Comparison of ENCODE assay signal across 16 mouse cellular contexts in genomic region chr16:10764323-10764722, GRCm38 (mm10). TPM values are rescaled to one million over a fixed set of nuclear protein-coding genes. Genes with fewer than 3 reads are reported as not detected.
"Had no signal": no experiment of that assay in that cellular context is flagged by ENCODE, and none has a peak within 500 bp of the region (broad histone marks: within the 10 kb centered on the region; RNA-seq: fewer than 3 reads in every experiment).

No protein-coding gene starts in this region.

- H3K4me1 ChIP-seq: midbrain, embryonic 15.5 days had no signal

- H3K9ac ChIP-seq: kidney, embryonic 15.5 days; liver, embryonic 15.5 days; midbrain, embryonic 15.5 days; neural tube, embryonic 12.5 days had no signal

- H3K36me3 ChIP-seq: kidney, embryonic 15.5 days; limb, embryonic 10.5 days; liver, embryonic 15.5 days; midbrain, embryonic 15.5 days; neural tube, embryonic 12.5 days had no signal

- ATAC-seq: hindbrain, embryonic 16.5 days; inflammation-experienced regulatory T-cells, adult 6 months; midbrain, embryonic 15.5 days had no signal

- H3K4me3 ChIP-seq: kidney, embryonic 15.5 days; left cerebral cortex, adult 2 months; limb, embryonic 10.5 days; liver, embryonic 15.5 days; megakaryocyte, embryonic 14.5 days; midbrain, embryonic 15.5 days; neural tube, embryonic 12.5 days had no signal

- DNase-seq: thymus, adult 18-20 months; thymus, postnatal 14 days had no signal

- H3K27ac ChIP-seq: kidney, embryonic 15.5 days; left cerebral cortex, adult 2 months; limb, embryonic 10.5 days; liver, embryonic 15.5 days; macrophage; midbrain, embryonic 15.5 days; neural tube, embryonic 12.5 days had no signal

- H3K9me3 ChIP-seq: kidney, embryonic 15.5 days; limb, embryonic 10.5 days; liver, embryonic 15.5 days; megakaryocyte, embryonic 14.5 days; midbrain, embryonic 15.5 days; neural tube, embryonic 12.5 days had no signal

- H3K27me3 ChIP-seq: kidney, embryonic 15.5 days; midbrain, embryonic 15.5 days; neural tube, embryonic 12.5 days had no signal

- H3K4me2 ChIP-seq: kidney, embryonic 15.5 days; liver, embryonic 11.5 days; liver, embryonic 15.5 days; midbrain, embryonic 11.5 days; midbrain, embryonic 15.5 days; neural tube, embryonic 12.5 days had no signal

RNA-seq across cellular contexts. Expression of gene Tnp2, which starts 24.1 kb away (rescaled TPM):
- polyA plus RNA-seq: kidney, embryonic 15.5 days; limb, embryonic 10.5 days; limb, embryonic 14.5 days; liver, embryonic 11.5 days; liver, embryonic 15.5 days; macrophage; midbrain, embryonic 11.5 days; midbrain, embryonic 15.5 days; neural tube, embryonic 12.5 days; stomach, embryonic 14.5 days had no signal

RNA-seq across cellular contexts. Expression of gene Prm3, which starts 26.4 kb away (rescaled TPM):
- polyA plus RNA-seq: hindbrain, embryonic 16.5 days; inflammation-experienced regulatory T-cells, adult 6 months; kidney, embryonic 15.5 days; limb, embryonic 10.5 days; limb, embryonic 14.5 days; liver, embryonic 11.5 days; liver, embryonic 15.5 days; macrophage; midbrain, embryonic 11.5 days; midbrain, embryonic 15.5 days; neural tube, embryonic 12.5 days; stomach, embryonic 14.5 days had no signal

RNA-seq across cellular contexts. Expression of gene Prm2, which starts 31.6 kb away (rescaled TPM):
- polyA plus RNA-seq: hindbrain, embryonic 16.5 days; inflammation-experienced regulatory T-cells, adult 6 months; kidney, embryonic 15.5 days; limb, embryonic 10.5 days; limb, embryonic 14.5 days; liver, embryonic 11.5 days; liver, embryonic 15.5 days; macrophage; midbrain, embryonic 11.5 days; midbrain, embryonic 15.5 days; neural tube, embryonic 12.5 days; stomach, embryonic 14.5 days had no signal

RNA-seq across cellular contexts. Expression of gene Prm1, which starts 41.3 kb away (rescaled TPM):
- polyA plus RNA-seq: hindbrain, embryonic 16.5 days; limb, embryonic 10.5 days; limb, embryonic 14.5 days; liver, embryonic 11.5 days; liver, embryonic 15.5 days; macrophage; midbrain, embryonic 11.5 days; neural tube, embryonic 12.5 days; stomach, embryonic 14.5 days had no signal
